Mouse (Mus musculus) MEL (cell line): Measurements from ENCODE around the gene Vax2.

ENCODE experiments used
- CTCF ChIP-seq, 3 experiments: IDR thresholded peaks in 2 of 3; conservative IDR thresholded peaks in 1 of 3; 2 replicates each; pipeline ENCODE4 v1.5.1; 2011 to 2012; ENCODE audit warnings: low read length in 3 of 3, low read depth in 2 of 3, mild to moderate bottlenecking in 2 of 3, improper control_type of control experiment in 1 of 3, inconsistent platforms in 1 of 3, mixed read lengths in 1 of 3, moderate library complexity in 1 of 3; ENCODE audit not compliant: control insufficient read depth in 1 of 3, insufficient read depth in 1 of 3, poor library complexity in 1 of 3, severe bottlenecking in 1 of 3
- EP300 ChIP-seq, 2 experiments: IDR thresholded peaks; 2 replicates each; pipeline ENCODE4 v1.6.1; 2011; ENCODE audit warnings: improper control_type of control experiment in 2 of 2, low read length in 2 of 2, low read depth in 1 of 2, mild to moderate bottlenecking in 1 of 2
- GATA1 ChIP-seq: IDR thresholded peaks from 2 replicates; pipeline ENCODE4 v1.6.1; 2011; ENCODE audit warnings: low read depth, low read length, improper control_type of control experiment
- POLR2A ChIP-seq, 2 experiments: IDR thresholded peaks; 2 replicates each; pipeline ENCODE4 v1.6.1; 2011 to 2012; ENCODE audit warnings: low read length in 2 of 2, mild to moderate bottlenecking in 2 of 2, control low read depth in 1 of 2, improper control_type of control experiment in 1 of 2, low read depth in 1 of 2, moderate library complexity in 1 of 2; ENCODE audit not compliant: control insufficient read depth in 1 of 2, insufficient read depth in 1 of 2, poor library complexity in 1 of 2
- TAL1 ChIP-seq: IDR thresholded peaks from 2 replicates; pipeline ENCODE4 v1.6.1; 2012; ENCODE audit warnings: mild to moderate bottlenecking, inconsistent platforms, low read length, moderate library complexity, mixed read lengths
- USF1 ChIP-seq: IDR thresholded peaks from 2 replicates; pipeline ENCODE4 v1.6.1; 2014; ENCODE audit warnings: low read depth, mild to moderate bottlenecking, inconsistent platforms, low read length, improper control_type of control experiment, moderate library complexity
- USF2 ChIP-seq, 2 experiments: IDR thresholded peaks; 2 replicates each; pipeline ENCODE4 v1.6.1; 2011 to 2012; ENCODE audit warnings: improper control_type of control experiment in 2 of 2, low read length in 2 of 2, borderline replicate concordance in 1 of 2, inconsistent platforms in 1 of 2, low read depth in 1 of 2, mild to moderate bottlenecking in 1 of 2; ENCODE audit not compliant: insufficient read depth in 1 of 2

GRCm38 (mm10) chr6:83729350-83729970 lies 18.4 kb downstream of the Vax2 start:
- no peak for TF ChIP-seq POLR2A (IDR thresholded peaks at IDR 0.05; ENCODE audit: control insufficient read depth in 1 of 2, insufficient read depth in 1 of 2, low read depth in 1 of 2, low read length in 2 of 2, poor library complexity in 1 of 2)
- no peak for TF ChIP-seq USF1
- TF ChIP-seq CTCF (IDR thresholded peaks at IDR 0.05 in 2 of 3, conservative IDR thresholded peaks at IDR 0.05 in 1 of 3; ENCODE audit: control insufficient read depth in 1 of 3, insufficient read depth in 1 of 3, low read depth in 2 of 3, low read length in 3 of 3, poor library complexity in 1 of 3, severe bottlenecking in 1 of 3) = no peak
- no peak for TF ChIP-seq USF2 (IDR thresholded peaks at IDR 0.05; ENCODE audit: borderline replicate concordance in 1 of 2, insufficient read depth in 1 of 2, low read depth in 1 of 2, low read length in 2 of 2)
- TF ChIP-seq TAL1 = no peak
- TF ChIP-seq EP300 (IDR thresholded peaks at IDR 0.05; ENCODE audit: low read depth in 1 of 2, low read length in 2 of 2) = no peak
- no peak for TF ChIP-seq GATA1
